Mouse (Mus musculus): ENCODE measurements around the gene Schip1. TPM values are rescaled to one million over a fixed set of nuclear protein-coding genes. Genes with fewer than 3 reads are reported as not detected.

Schip1 gene
- polyA plus RNA-seq, 1 experiment = 8.0 TPM

- Histone ChIP-seq H3K4me3 (replicated peaks; ENCODE audit: control insufficient read depth, low read depth, low read length) (no peak overlapping the region), H3K27ac (ENCODE audit: control insufficient read depth, insufficient read depth, low read depth, low read length, poor library complexity) (no peak overlapping the region), H3K4me1 (ENCODE audit: control insufficient read depth, insufficient read depth, low read length) (no peaks in the 10 kb centered on the region)
- 72% methylated on average over 9 of the region's 9 CpGs for WGBS
- TF ChIP-seq POLR2A (IDR thresholded peaks at IDR 0.05; ENCODE audit: borderline replicate concordance, control insufficient read depth, low read depth, low read length) = no peak
- TF ChIP-seq CTCF (IDR thresholded peaks at IDR 0.05; ENCODE audit: control insufficient read depth, insufficient read depth, low read length) = no peak
Measured at GRCm38 (mm10) chr3:68589220-68589840, 524.7 kb downstream of the Schip1 start.

GRCm38 (mm10) chr3:68590436-68590835, 525.8 kb downstream of the Schip1 start:
- WGBS = 87% methylated on average over 8 of the region's 8 CpGs
- no peak overlapping the region for H3K27ac ChIP-seq (ENCODE audit: control insufficient read depth, insufficient read depth, low read depth, low read length, poor library complexity)
- TF ChIP-seq CTCF (IDR thresholded peaks at IDR 0.05; ENCODE audit: control insufficient read depth, insufficient read depth, low read length) (no peak), POLR2A (IDR thresholded peaks at IDR 0.05; ENCODE audit: borderline replicate concordance, control insufficient read depth, low read depth, low read length) (no peak)
- no peak overlapping the region for H3K4me3 ChIP-seq (replicated peaks; ENCODE audit: control insufficient read depth, low read depth, low read length)
- no peaks in the 10 kb centered on the region for H3K4me1 ChIP-seq (ENCODE audit: control insufficient read depth, insufficient read depth, low read length)

DNA sequence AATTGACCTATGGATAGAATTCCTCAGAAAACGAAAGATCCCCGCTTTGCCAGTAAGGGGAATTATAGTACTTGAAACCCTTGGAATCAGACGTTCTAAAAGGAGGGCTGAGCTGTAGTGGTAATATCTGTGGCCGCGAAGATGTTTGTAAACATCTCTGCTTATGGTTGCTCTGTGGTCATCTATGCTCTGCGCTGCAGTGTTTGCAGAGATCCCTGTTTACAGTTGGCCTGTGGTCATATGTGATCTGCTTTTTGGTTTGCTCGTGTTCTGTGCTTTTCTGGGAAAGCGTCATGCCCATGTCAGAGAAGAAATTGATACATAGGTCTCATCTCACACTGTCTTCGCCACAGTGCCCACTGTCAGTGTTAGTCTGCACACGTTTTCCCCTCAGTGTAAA, 528.0 kb downstream of the Schip1 start:
- Histone ChIP-seq H3K27ac (ENCODE audit: control insufficient read depth, insufficient read depth, low read depth, low read length, poor library complexity) (no peak overlapping the region), H3K4me3 (replicated peaks; ENCODE audit: control insufficient read depth, low read depth, low read length) (no peak overlapping the region), H3K4me1 (ENCODE audit: control insufficient read depth, insufficient read depth, low read length) (no peaks in the 10 kb centered on the region)
- WGBS = 83% methylated on average over 10 of the region's 10 CpGs
- TF ChIP-seq POLR2A (IDR thresholded peaks at IDR 0.05; ENCODE audit: borderline replicate concordance, control insufficient read depth, low read depth, low read length) (no peak), CTCF (IDR thresholded peaks at IDR 0.05; ENCODE audit: control insufficient read depth, insufficient read depth, low read length) (no peak)

- TF ChIP-seq POLR2A (IDR thresholded peaks at IDR 0.05; ENCODE audit: borderline replicate concordance, control insufficient read depth, low read depth, low read length) (no peak), CTCF (IDR thresholded peaks at IDR 0.05; ENCODE audit: control insufficient read depth, insufficient read depth, low read length) (no peak)
- 85% methylated on average over 12 of the region's 12 CpGs for WGBS
Measured at GRCm38 (mm10) chr3:68593073-68593867, 528.7 kb downstream of the Schip1 start.

DNA sequence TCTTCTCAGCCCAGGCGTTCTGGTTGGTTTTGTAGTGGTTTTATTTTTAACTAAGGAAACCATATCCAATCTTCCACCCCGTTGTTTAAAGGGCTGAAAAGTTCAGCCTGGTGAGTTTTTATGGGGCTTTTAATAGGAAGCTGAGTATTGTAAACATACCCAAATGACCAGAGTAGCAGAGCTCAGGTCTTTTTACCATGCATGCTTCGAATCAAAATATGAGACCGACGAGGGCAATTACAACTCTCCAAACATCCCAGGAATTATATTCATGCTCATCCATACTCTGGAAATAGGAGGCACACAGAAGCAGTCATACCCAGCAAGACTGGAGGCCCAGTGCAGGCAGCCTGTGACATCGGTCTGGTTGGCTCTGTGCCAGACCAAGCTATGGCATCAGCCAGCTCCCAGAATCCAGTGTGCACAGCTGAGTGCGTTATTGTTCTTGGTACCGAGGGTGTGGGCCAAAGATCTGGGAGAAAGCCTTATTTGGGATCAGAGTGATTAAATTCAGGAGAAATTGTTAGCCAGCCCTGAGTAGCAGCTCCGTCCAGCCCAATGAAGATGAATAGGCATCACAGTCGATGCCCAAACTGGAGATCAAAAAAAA, 530.8 kb downstream of the Schip1 start:
- H3K4me1 ChIP-seq (ENCODE audit: control insufficient read depth, insufficient read depth, low read length) = no peaks in the 10 kb centered on the region
- H3K4me3 ChIP-seq (replicated peaks; ENCODE audit: control insufficient read depth, low read depth, low read length) = no peak overlapping the region
- H3K27ac ChIP-seq (ENCODE audit: control insufficient read depth, insufficient read depth, low read depth, low read length, poor library complexity) = no peak overlapping the region
- TF ChIP-seq CTCF (IDR thresholded peaks at IDR 0.05; ENCODE audit: control insufficient read depth, insufficient read depth, low read length) = no peak
- 80% methylated on average over 10 of the region's 10 CpGs for WGBS

More at GRCm38 (mm10) chr3:68593073-68593867, 528.7 kb downstream of the Schip1 start:
- no peaks in the 10 kb centered on the region for H3K4me1 ChIP-seq (ENCODE audit: control insufficient read depth, insufficient read depth, low read length)
- H3K4me3 ChIP-seq (replicated peaks; ENCODE audit: control insufficient read depth, low read depth, low read length) = no peak overlapping the region
- no peak overlapping the region for H3K27ac ChIP-seq (ENCODE audit: control insufficient read depth, insufficient read depth, low read depth, low read length, poor library complexity)

DNA sequence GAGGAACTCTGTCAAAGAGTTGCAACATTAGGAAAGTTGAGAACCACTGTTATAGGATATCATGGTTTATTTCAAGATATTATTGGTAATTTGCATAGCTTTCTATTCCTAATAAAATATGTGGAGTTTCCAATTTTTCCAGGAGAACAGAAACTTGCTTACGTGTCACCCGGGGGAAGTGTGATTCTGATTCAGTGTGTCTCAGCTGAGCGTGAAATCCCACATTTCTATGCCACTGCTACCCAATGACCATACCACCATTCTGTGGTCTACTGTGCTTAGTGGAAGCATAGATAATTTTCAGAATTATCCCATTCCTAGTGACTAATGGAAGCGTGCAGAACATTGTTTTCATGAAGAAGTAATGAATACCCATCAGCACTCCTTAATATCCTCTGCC, 532.3 kb downstream of the Schip1 start:
- no peaks in the 10 kb centered on the region for H3K4me1 ChIP-seq (ENCODE audit: control insufficient read depth, insufficient read depth, low read length)
- no peak overlapping the region for H3K27ac ChIP-seq (ENCODE audit: control insufficient read depth, insufficient read depth, low read depth, low read length, poor library complexity)
- H3K4me3 ChIP-seq (replicated peaks; ENCODE audit: control insufficient read depth, low read depth, low read length) = no peak overlapping the region
- TF ChIP-seq POLR2A (IDR thresholded peaks at IDR 0.05; ENCODE audit: borderline replicate concordance, control insufficient read depth, low read depth, low read length) (no peak), CTCF (IDR thresholded peaks at IDR 0.05; ENCODE audit: control insufficient read depth, insufficient read depth, low read length) (no peak)
- 80% methylated on average over 4 of the region's 4 CpGs for WGBS

- no peak overlapping the region for H3K4me3 ChIP-seq (replicated peaks; ENCODE audit: control insufficient read depth, low read depth, low read length)
- WGBS = 87% methylated on average over 9 of the region's 9 CpGs
- H3K27ac ChIP-seq (ENCODE audit: control insufficient read depth, insufficient read depth, low read depth, low read length, poor library complexity) = no peak overlapping the region
- H3K4me1 ChIP-seq (ENCODE audit: control insufficient read depth, insufficient read depth, low read length) = no peaks in the 10 kb centered on the region
- TF ChIP-seq POLR2A (IDR thresholded peaks at IDR 0.05; ENCODE audit: borderline replicate concordance, control insufficient read depth, low read depth, low read length) (no peak), CTCF (IDR thresholded peaks at IDR 0.05; ENCODE audit: control insufficient read depth, insufficient read depth, low read length) (no peak)
Measured at GRCm38 (mm10) chr3:68602891-68603290, 538.3 kb downstream of the Schip1 start.

- TF ChIP-seq POLR2A (IDR thresholded peaks at IDR 0.05; ENCODE audit: borderline replicate concordance, control insufficient read depth, low read depth, low read length) (no peak), CTCF (IDR thresholded peaks at IDR 0.05; ENCODE audit: control insufficient read depth, insufficient read depth, low read length) (no peak)
- 67% methylated on average over 10 of the region's 10 CpGs for WGBS
Measured at GRCm38 (mm10) chr3:68604467-68604866, 539.9 kb downstream of the Schip1 start.

More at GRCm38 (mm10) chr3:68604467-68604866, 539.9 kb downstream of the Schip1 start:
- H3K4me3 ChIP-seq (replicated peaks; ENCODE audit: control insufficient read depth, low read depth, low read length) = no peak overlapping the region
- no peak overlapping the region for H3K27ac ChIP-seq (ENCODE audit: control insufficient read depth, insufficient read depth, low read depth, low read length, poor library complexity)
- no peaks in the 10 kb centered on the region for H3K4me1 ChIP-seq (ENCODE audit: control insufficient read depth, insufficient read depth, low read length)

All from bone marrow, adult 2 months (tissue).